Mouse (Mus musculus) ES-E14 (cell line): ENCODE measurements around the gene Hddc3.

ENCODE experiments used
- HCFC1 ChIP-seq: IDR thresholded peaks from 2 replicates; pipeline ENCODE4 v1.6.1; 2012; ENCODE audit warnings: low read length, inconsistent platforms, borderline replicate concordance; ENCODE audit not compliant: insufficient read depth
- ZNF384 ChIP-seq: IDR thresholded peaks from 2 replicates; pipeline ENCODE4 v1.6.1; 2012; ENCODE audit warnings: low read depth, low read length, inconsistent platforms

DNA sequence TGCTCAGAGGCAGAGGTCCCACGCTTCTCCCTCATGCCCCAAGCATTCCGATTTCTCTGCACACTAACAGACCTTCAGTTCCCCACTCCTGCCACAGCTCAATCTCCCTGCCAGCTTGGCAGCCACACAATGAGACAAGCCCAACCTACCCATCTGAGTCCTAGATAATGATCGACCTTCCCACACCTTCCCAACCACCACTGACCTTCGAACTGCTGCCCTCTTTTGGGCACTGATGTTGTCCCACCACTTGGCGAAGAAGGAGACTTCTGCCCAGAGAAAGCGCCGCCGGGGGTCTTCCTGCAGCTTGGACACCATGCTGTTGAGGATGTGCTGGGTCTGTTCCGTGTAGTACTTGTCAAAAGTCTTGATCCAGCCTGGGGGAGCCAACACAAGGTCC lies 25.1 kb downstream of the Hddc3 start:
- TF ChIP-seq HCFC1 (no peak), ZNF384 (no peak)
